Mouse (Mus musculus): Measurements from ENCODE around the gene Sorbs1. TPM values are rescaled to one million over a fixed set of nuclear protein-coding genes. Genes with fewer than 3 reads are reported as not detected.

Gene Sorbs1
- total RNA-seq, 2 experiments from 2014 or later, result 90.0 to 111 TPM

GRCm38 (mm10) chr19:40346232-40346844 lies 167.2 kb downstream of the Sorbs1 start:
- DNase-seq, result no peak

GRCm38 (mm10) chr19:40345684-40346083 lies 167.9 kb downstream of the Sorbs1 start:
- DNase-seq, result peak; percentile 43 to 57

GRCm38 (mm10) chr19:40343018-40343417 lies 170.6 kb downstream of the Sorbs1 start:
- peak; percentile 85 to 88 for DNase-seq

GRCm38 (mm10) chr19:40341141-40341540 lies 172.4 kb downstream of the Sorbs1 start:
- no peak for DNase-seq

- no peak for DNase-seq
These were observed 176.9 kb downstream of the Sorbs1 start for GRCm38 (mm10) chr19:40336694-40337093.

- no peak for DNase-seq
These were observed 179.7 kb downstream of the Sorbs1 start for GRCm38 (mm10) chr19:40333905-40334304.

- DNase-seq, result no peak
These were observed 180.5 kb downstream of the Sorbs1 start for GRCm38 (mm10) chr19:40333081-40333480.

GRCm38 (mm10) chr19:40332303-40332702 lies 181.3 kb downstream of the Sorbs1 start:
- no peak for DNase-seq

- no peak for DNase-seq
These were observed 181.7 kb downstream of the Sorbs1 start for GRCm38 (mm10) chr19:40331846-40332245.

- DNase-seq, result no peak
These were observed 187.5 kb downstream of the Sorbs1 start for GRCm38 (mm10) chr19:40326126-40326525.

GRCm38 (mm10) chr19:40325381-40325780 lies 188.2 kb downstream of the Sorbs1 start:
- no peak for DNase-seq

GRCm38 (mm10) chr19:40322226-40322625 lies 191.4 kb downstream of the Sorbs1 start:
- no peak for DNase-seq

- no peak for DNase-seq
These were observed 194.4 kb downstream of the Sorbs1 start for GRCm38 (mm10) chr19:40319199-40319598.

- no peak for DNase-seq
These were observed 195.1 kb downstream of the Sorbs1 start for GRCm38 (mm10) chr19:40318511-40318910.

- DNase-seq, result no peak
These were observed 196.6 kb downstream of the Sorbs1 start for GRCm38 (mm10) chr19:40317001-40317400.

GRCm38 (mm10) chr19:40314252-40314651 lies 199.3 kb downstream of the Sorbs1 start:
- no peak for DNase-seq

GRCm38 (mm10) chr19:40311631-40312030 lies 201.9 kb downstream of the Sorbs1 start:
- no peak for DNase-seq

GRCm38 (mm10) chr19:40310410-40311130 lies 203.0 kb downstream of the Sorbs1 start:
- no peak for DNase-seq

- DNase-seq, result no peak
These were observed 203.7 kb downstream of the Sorbs1 start for GRCm38 (mm10) chr19:40309911-40310310.

GRCm38 (mm10) chr19:40307550-40307949 lies 206.0 kb downstream of the Sorbs1 start:
- DNase-seq, result no peak

- no peak for DNase-seq
These were observed 206.9 kb downstream of the Sorbs1 start for GRCm38 (mm10) chr19:40306631-40307030.

GRCm38 (mm10) chr19:40305456-40305855 lies 208.1 kb downstream of the Sorbs1 start:
- DNase-seq, result no peak

GRCm38 (mm10) chr19:40302916-40303315 lies 210.7 kb downstream of the Sorbs1 start:
- no peak for DNase-seq

GRCm38 (mm10) chr19:40302477-40302876 lies 211.1 kb downstream of the Sorbs1 start:
- DNase-seq, result no peak
